Mouse (Mus musculus): ENCODE results near the gene Vps26a. TPM values are rescaled to one million over a fixed set of nuclear protein-coding genes. Genes with fewer than 3 reads are reported as not detected.
"Not testable (repeated sequence)": the region's sequence is repeated elsewhere in the genome, so short reads cannot be mapped to it uniquely, and the experiment has no call there.

The Vps26a gene
- polyA plus RNA-seq, 1 experiment from 2014 or later, result 81.2 TPM

DNA sequence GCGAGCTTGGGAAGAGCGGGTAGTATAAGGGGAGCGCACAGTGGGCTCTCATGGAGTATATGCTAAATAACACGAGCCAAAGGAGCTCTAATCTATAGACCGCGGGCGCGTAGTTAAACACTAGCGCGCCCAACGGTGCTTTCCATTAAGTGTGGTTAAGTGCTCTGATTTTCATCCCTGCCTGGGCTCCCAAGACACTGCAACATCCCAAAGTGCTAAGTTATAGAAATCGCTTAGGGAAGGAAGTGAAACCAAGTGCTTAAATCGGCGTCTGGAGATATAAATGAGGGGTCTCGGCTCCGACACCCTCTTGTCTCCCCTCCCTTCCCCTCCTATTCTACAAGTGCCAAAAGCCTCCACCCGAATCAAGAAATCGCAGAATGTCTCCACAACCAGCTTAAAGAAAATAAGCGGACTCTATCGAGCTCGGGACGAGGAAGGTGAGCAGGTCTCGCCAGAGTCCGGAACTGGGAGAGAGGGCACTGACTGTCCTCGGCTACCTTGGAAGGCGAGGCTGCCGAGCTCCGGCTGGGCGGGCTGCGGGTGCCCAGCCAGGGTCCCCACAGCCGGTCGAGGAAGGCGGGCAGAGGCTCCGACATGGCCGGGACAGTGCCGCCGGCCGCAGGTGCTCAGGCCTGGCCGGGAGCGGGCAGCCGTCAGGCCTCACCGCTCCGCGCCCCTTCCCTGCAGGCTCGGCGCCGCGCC lies 575 bp downstream of the Vps26a start:
- no peaks in the 10 kb centered on the region for H3K36me3 ChIP-seq (ENCODE audit: control insufficient read depth, insufficient read depth, low read length)
- no peaks in the 10 kb centered on the region for H3K27me3 ChIP-seq (replicated peaks; ENCODE audit: control insufficient read depth, insufficient read depth, low read length)
- under 1% methylated on average over 45 of the region's 48 CpGs for WGBS
- peak overlapping the region; percentile 98 for H3K4me3 ChIP-seq (ENCODE audit: low read depth, low read length)
- H3K4me2 ChIP-seq (ENCODE audit: low read length), result peak overlapping the region; percentile 77
- peak overlapping the region; percentile 64 for H3K27ac ChIP-seq (ENCODE audit: low read depth)
- peak overlapping the region; percentile 79 for H3K9ac ChIP-seq (ENCODE audit: low read length)
- ATAC-seq (replicated peaks; ENCODE audit: low FRiP score, low TSS enrichment, low read depth) (peak; percentile 80), DNase-seq (ENCODE audit: low spot score) (no peak)
- H3K4me1 ChIP-seq (replicated peaks; ENCODE audit: control insufficient read depth, insufficient read depth, low read length), result peaks cover 5% of the 10 kb centered on the region; the same call in 1 of the 2 replicates
- H3K9me3 ChIP-seq (ENCODE audit: control insufficient read depth, low read length), result no peaks in the 10 kb centered on the region

DNA sequence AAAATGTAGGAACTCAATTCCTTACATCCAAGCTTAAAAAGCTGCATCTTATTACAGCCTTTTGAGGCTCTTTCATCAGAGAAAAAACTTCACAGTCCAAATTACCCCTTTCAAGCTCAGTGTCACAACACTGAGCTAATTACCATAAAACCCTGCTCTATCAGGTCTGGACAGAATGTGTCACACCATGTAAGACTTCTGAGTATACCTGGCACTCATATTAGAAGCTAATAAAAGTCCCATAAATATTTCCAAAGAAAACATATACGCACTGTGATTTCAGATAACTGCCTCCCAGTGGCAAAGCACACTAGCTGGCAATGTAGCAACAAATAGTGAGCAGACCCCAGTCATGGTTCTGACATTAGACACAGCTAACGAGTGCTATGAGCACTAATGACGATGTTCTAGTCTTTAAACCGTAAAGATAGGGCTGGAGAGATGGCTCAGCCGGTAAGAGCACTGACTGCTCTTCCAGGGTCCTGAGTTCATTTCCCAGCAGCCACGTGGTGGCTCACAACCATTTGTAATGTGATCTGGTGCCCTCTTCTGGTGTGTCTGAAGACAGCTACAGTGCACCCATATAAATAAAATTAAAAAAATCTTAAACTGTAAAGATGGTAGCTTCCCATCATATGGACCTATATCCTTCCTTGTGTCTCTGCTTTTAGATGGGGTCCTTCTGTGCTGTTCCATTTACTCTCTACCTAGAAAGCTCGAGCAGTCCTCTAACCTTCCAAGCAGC lies 5.3 kb downstream of the Vps26a start:
- 66% methylated on average over 7 of the region's 7 CpGs for WGBS
- Histone ChIP-seq H3K4me3 (ENCODE audit: low read depth, low read length) (no peak overlapping the region), H3K4me1 (replicated peaks; ENCODE audit: control insufficient read depth, insufficient read depth, low read length) (no peaks in the 10 kb centered on the region), H3K27me3 (replicated peaks; ENCODE audit: control insufficient read depth, insufficient read depth, low read length) (no peaks in the 10 kb centered on the region), H3K27ac (ENCODE audit: low read depth) (no peak overlapping the region), H3K9me3 (ENCODE audit: control insufficient read depth, low read length) (no peaks in the 10 kb centered on the region), H3K36me3 (ENCODE audit: control insufficient read depth, insufficient read depth, low read length) (peaks cover 7% of the 10 kb centered on the region; the same call in 1 of the 2 replicates), H3K9ac (ENCODE audit: low read length) (no peak overlapping the region), H3K4me2 (ENCODE audit: low read length) (no peak overlapping the region)
- DNase-seq (ENCODE audit: low spot score), result no peak
- ATAC-seq (replicated peaks; ENCODE audit: low FRiP score, low TSS enrichment, low read depth), result no peak

DNA sequence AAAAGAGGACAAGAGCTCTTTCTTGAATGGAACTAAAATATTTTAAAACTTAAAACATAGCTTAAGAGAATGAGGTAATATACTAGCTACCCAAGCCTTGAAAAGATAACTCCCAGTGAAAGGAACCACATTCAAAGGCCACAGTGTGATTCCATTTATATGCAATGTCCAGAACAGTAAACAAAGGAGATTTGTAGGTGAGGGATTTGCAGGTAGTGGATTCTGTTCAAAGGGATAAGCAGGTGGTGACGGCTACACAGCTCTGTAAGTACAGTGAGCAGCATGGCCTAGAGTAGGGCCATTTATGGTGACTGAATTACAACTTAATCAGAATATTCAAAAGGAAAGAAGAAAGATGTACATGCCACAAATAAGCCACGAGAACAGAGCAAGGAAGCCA lies 9.6 kb downstream of the Vps26a start:
- ATAC-seq (replicated peaks; ENCODE audit: low FRiP score, low TSS enrichment, low read depth) (no peak), DNase-seq (ENCODE audit: low spot score) (no peak)
- Histone ChIP-seq H3K4me3 (ENCODE audit: low read depth, low read length) (no peak overlapping the region), H3K4me2 (ENCODE audit: low read length) (no peak overlapping the region), H3K9me3 (ENCODE audit: control insufficient read depth, low read length) (no peaks in the 10 kb centered on the region), H3K9ac (ENCODE audit: low read length) (no peak overlapping the region), H3K4me1 (replicated peaks; ENCODE audit: control insufficient read depth, insufficient read depth, low read length) (no peaks in the 10 kb centered on the region), H3K36me3 (ENCODE audit: control insufficient read depth, insufficient read depth, low read length) (peaks cover 16% of the 10 kb centered on the region; the same call in 1 of the 2 replicates), H3K27me3 (replicated peaks; ENCODE audit: control insufficient read depth, insufficient read depth, low read length) (no peaks in the 10 kb centered on the region), H3K27ac (ENCODE audit: low read depth) (no peak overlapping the region)
- WGBS, result 71% methylated on average over 2 of the region's 2 CpGs

DNA sequence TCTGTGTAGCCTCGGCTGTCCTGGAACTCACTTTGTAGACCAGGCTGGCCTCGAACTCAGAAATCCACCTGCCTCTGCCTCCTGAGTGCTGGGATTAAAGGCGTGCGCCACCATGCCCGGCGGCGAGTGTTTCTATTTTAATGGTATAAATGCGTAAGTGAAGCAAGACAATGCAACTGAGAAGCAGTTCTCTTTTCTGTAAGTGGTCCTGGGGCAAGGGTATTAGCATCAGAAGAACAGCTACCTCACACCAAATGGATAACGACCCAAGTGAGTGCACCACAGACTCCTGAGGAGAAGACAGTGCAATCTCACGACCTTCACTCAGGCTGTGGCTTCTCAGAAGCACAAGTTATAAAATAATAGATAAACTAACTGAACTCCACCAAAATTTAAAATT lies 11.7 kb downstream of the Vps26a start:
- Histone ChIP-seq H3K9ac (ENCODE audit: low read length) (no peak overlapping the region), H3K27ac (ENCODE audit: low read depth) (no peak overlapping the region), H3K27me3 (replicated peaks; ENCODE audit: control insufficient read depth, insufficient read depth, low read length) (no peaks in the 10 kb centered on the region), H3K36me3 (ENCODE audit: control insufficient read depth, insufficient read depth, low read length) (peaks cover 16% of the 10 kb centered on the region; the same call in 1 of the 2 replicates), H3K4me1 (replicated peaks; ENCODE audit: control insufficient read depth, insufficient read depth, low read length) (no peaks in the 10 kb centered on the region), H3K9me3 (ENCODE audit: control insufficient read depth, low read length) (no peaks in the 10 kb centered on the region), H3K4me3 (ENCODE audit: low read depth, low read length) (no peak overlapping the region), H3K4me2 (ENCODE audit: low read length) (no peak overlapping the region)
- WGBS, result 91% methylated on average over 10 of the region's 10 CpGs
- no peak for ATAC-seq (replicated peaks; ENCODE audit: low FRiP score, low TSS enrichment, low read depth)
- no peak for DNase-seq (ENCODE audit: low spot score)

GRCm38 (mm10) chr10:62471105-62471504 lies 15.5 kb downstream of the Vps26a start:
- ATAC-seq (replicated peaks; ENCODE audit: low FRiP score, low TSS enrichment, low read depth) (no peak), DNase-seq (ENCODE audit: low spot score) (no peak)
- H3K27ac ChIP-seq (ENCODE audit: low read depth), result no peak overlapping the region
- no peaks in the 10 kb centered on the region for H3K4me1 ChIP-seq (replicated peaks; ENCODE audit: control insufficient read depth, insufficient read depth, low read length)
- WGBS, result 75% methylated on average over 5 of the region's 5 CpGs
- no peak overlapping the region for H3K9ac ChIP-seq (ENCODE audit: low read length)
- H3K9me3 ChIP-seq (ENCODE audit: control insufficient read depth, low read length), result no peaks in the 10 kb centered on the region
- H3K36me3 ChIP-seq (ENCODE audit: control insufficient read depth, insufficient read depth, low read length), result peaks cover 31% of the 10 kb centered on the region
- H3K4me3 ChIP-seq (ENCODE audit: low read depth, low read length), result no peak overlapping the region
- H3K4me2 ChIP-seq (ENCODE audit: low read length), result no peak overlapping the region
- H3K27me3 ChIP-seq (replicated peaks; ENCODE audit: control insufficient read depth, insufficient read depth, low read length), result no peaks in the 10 kb centered on the region

GRCm38 (mm10) chr10:62469736-62470135 lies 16.9 kb downstream of the Vps26a start:
- Histone ChIP-seq H3K4me3 (ENCODE audit: low read depth, low read length) (no peak overlapping the region), H3K4me2 (ENCODE audit: low read length) (no peak overlapping the region), H3K9me3 (ENCODE audit: control insufficient read depth, low read length) (no peaks in the 10 kb centered on the region), H3K9ac (ENCODE audit: low read length) (no peak overlapping the region), H3K4me1 (replicated peaks; ENCODE audit: control insufficient read depth, insufficient read depth, low read length) (no peaks in the 10 kb centered on the region), H3K36me3 (ENCODE audit: control insufficient read depth, insufficient read depth, low read length) (peaks cover 29% of the 10 kb centered on the region), H3K27ac (ENCODE audit: low read depth) (no peak overlapping the region), H3K27me3 (replicated peaks; ENCODE audit: control insufficient read depth, insufficient read depth, low read length) (no peaks in the 10 kb centered on the region)
- DNase-seq (ENCODE audit: low spot score) (no peak), ATAC-seq (replicated peaks; ENCODE audit: low FRiP score, low TSS enrichment, low read depth) (no peak)
- WGBS, result 93% methylated on average over 4 of the region's 4 CpGs

DNA sequence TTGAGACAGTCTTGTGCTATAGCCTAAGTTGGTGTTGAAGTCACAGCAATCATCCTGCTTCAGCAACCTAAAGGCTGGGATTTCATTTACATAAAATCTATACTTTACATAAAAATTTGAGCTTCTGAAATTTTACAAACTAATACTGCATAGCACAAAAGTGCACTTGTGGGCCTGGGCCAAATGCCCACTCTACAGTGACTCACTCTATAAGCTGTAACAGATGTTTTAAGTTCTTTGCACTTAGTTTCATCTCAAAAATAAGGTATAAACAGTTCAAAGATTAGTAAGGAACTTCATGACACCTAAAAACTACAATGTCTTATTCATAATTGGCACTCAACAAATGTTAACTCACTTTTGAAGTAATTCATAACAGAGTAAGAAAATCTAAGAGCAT lies 25.3 kb downstream of the Vps26a start:
- H3K9me3 ChIP-seq (ENCODE audit: control insufficient read depth, low read length), result no peaks in the 10 kb centered on the region
- H3K4me1 ChIP-seq (replicated peaks; ENCODE audit: control insufficient read depth, insufficient read depth, low read length), result no peaks in the 10 kb centered on the region
- H3K9ac ChIP-seq (ENCODE audit: low read length), result no peak overlapping the region
- H3K4me3 ChIP-seq (ENCODE audit: low read depth, low read length), result no peak overlapping the region
- H3K4me2 ChIP-seq (ENCODE audit: low read length), result no peak overlapping the region
- H3K27ac ChIP-seq (ENCODE audit: low read depth), result no peak overlapping the region
- no peak for ATAC-seq (replicated peaks; ENCODE audit: low FRiP score, low TSS enrichment, low read depth)
- H3K36me3 ChIP-seq (ENCODE audit: control insufficient read depth, insufficient read depth, low read length), result peaks cover 61% of the 10 kb centered on the region
- no peak for DNase-seq (ENCODE audit: low spot score)
- H3K27me3 ChIP-seq (replicated peaks; ENCODE audit: control insufficient read depth, insufficient read depth, low read length), result no peaks in the 10 kb centered on the region

DNA sequence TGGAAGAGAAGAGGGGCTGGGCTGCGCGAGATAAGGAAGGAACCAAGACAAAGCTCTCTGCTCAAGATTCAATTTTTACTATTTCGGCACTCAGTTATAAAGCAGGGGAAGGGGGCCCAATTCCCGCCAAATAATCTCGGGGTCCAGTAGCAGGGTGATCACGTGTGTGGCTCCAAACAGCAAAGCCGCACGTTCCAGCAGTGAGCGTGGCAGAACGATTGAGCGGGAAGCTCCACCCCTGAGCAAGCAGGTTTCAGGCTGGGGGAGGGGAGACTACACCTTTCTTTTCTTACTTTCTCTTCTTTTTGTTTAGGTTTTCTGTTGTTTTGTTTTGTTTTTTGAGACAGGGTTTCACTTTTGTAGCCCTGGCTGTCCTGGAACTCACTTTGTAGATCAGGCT lies 34.6 kb downstream of the Vps26a start:
- peaks cover 10% of the 10 kb centered on the region for H3K4me1 ChIP-seq (replicated peaks; ENCODE audit: control insufficient read depth, insufficient read depth, low read length)
- WGBS, result 62% methylated on average over 11 of the region's 11 CpGs
- peaks cover 25% of the 10 kb centered on the region for H3K36me3 ChIP-seq (ENCODE audit: control insufficient read depth, insufficient read depth, low read length)
- ATAC-seq (replicated peaks; ENCODE audit: low FRiP score, low TSS enrichment, low read depth); H3K9me3 ChIP-seq (ENCODE audit: control insufficient read depth, low read length); DNase-seq (ENCODE audit: low spot score); H3K4me3 ChIP-seq (ENCODE audit: low read depth, low read length); H3K9ac ChIP-seq (ENCODE audit: low read length); H3K27me3 ChIP-seq (replicated peaks; ENCODE audit: control insufficient read depth, insufficient read depth, low read length); H3K27ac ChIP-seq (ENCODE audit: low read depth); H3K4me2 ChIP-seq (ENCODE audit: low read length): not testable (repeated sequence)

- peak; percentile 25 for ATAC-seq (replicated peaks; ENCODE audit: low FRiP score, low TSS enrichment, low read depth)
These were observed 36.3 kb downstream of the Vps26a start for GRCm38 (mm10) chr10:62450280-62450640.

More at GRCm38 (mm10) chr10:62450280-62450640, 36.3 kb downstream of the Vps26a start:
- no peaks in the 10 kb centered on the region for H3K9me3 ChIP-seq (ENCODE audit: control insufficient read depth, low read length)
- peak overlapping the region; percentile 94 for H3K4me3 ChIP-seq (ENCODE audit: low read depth, low read length)
- H3K4me1 ChIP-seq (replicated peaks; ENCODE audit: control insufficient read depth, insufficient read depth, low read length), result peaks cover 10% of the 10 kb centered on the region
- no peaks in the 10 kb centered on the region for H3K27me3 ChIP-seq (replicated peaks; ENCODE audit: control insufficient read depth, insufficient read depth, low read length)
- H3K4me2 ChIP-seq (ENCODE audit: low read length), result peak overlapping the region; percentile 63
- peaks cover 27% of the 10 kb centered on the region for H3K36me3 ChIP-seq (ENCODE audit: control insufficient read depth, insufficient read depth, low read length)
- 39% methylated on average over 18 of the region's 18 CpGs for WGBS
- peak overlapping the region; percentile 92 for H3K27ac ChIP-seq (ENCODE audit: low read depth)
- peak overlapping the region; percentile 88 for H3K9ac ChIP-seq (ENCODE audit: low read length)
- DNase-seq (ENCODE audit: low spot score), result no peak

All from intestine, embryonic 14.5 days (tissue).